Mouse (Mus musculus): Measurements from ENCODE around the gene Fate1. TPM values are rescaled to one million over a fixed set of nuclear protein-coding genes. Genes with fewer than 3 reads are reported as not detected.

Gene Fate1
- polyA plus RNA-seq, 1 experiment from 2014 or later, result not detected

- Histone ChIP-seq H3K27me3 (replicated peaks; ENCODE audit: control insufficient read depth, insufficient read depth, low read length) (no peaks in the 10 kb centered on the region), H3K9me3 (ENCODE audit: control insufficient read depth, low read length) (no peaks in the 10 kb centered on the region), H3K4me2 (no peak overlapping the region), H3K4me1 (replicated peaks; ENCODE audit: control insufficient read depth, insufficient read depth, low read length) (no peaks in the 10 kb centered on the region), H3K9ac (ENCODE audit: low read depth, low read length) (no peak overlapping the region), H3K36me3 (ENCODE audit: control insufficient read depth, insufficient read depth, low read length) (no peaks in the 10 kb centered on the region), H3K4me3 (ENCODE audit: low read depth, low read length) (no peak overlapping the region), H3K27ac (ENCODE audit: low read depth, low read length) (no peak overlapping the region)
- 23% methylated on average over 3 of the region's 3 CpGs for WGBS
- DNase-seq (ENCODE audit: low spot score) (no peak), ATAC-seq (replicated peaks; ENCODE audit: low FRiP score) (no peak)
Observed at GRCm38 (mm10) chrX:72012804-72013203, 40.0 kb downstream of the Fate1 start.

GRCm38 (mm10) chrX:72022241-72022640 is 49.5 kb downstream of the Fate1 start:
- no peak overlapping the region for H3K9ac ChIP-seq (ENCODE audit: low read depth, low read length)
- H3K27ac ChIP-seq (ENCODE audit: low read depth, low read length), result no peak overlapping the region
- H3K36me3 ChIP-seq (ENCODE audit: control insufficient read depth, insufficient read depth, low read length), result no peaks in the 10 kb centered on the region
- ATAC-seq (replicated peaks; ENCODE audit: low FRiP score), result no peak
- H3K27me3 ChIP-seq (replicated peaks; ENCODE audit: control insufficient read depth, insufficient read depth, low read length), result no peaks in the 10 kb centered on the region
- 65% methylated on average over 1 of the region's 1 CpGs for WGBS
- H3K9me3 ChIP-seq (ENCODE audit: control insufficient read depth, low read length), result no peaks in the 10 kb centered on the region
- DNase-seq (ENCODE audit: low spot score), result no peak
- H3K4me2 ChIP-seq, result no peak overlapping the region
- H3K4me1 ChIP-seq (replicated peaks; ENCODE audit: control insufficient read depth, insufficient read depth, low read length), result no peaks in the 10 kb centered on the region
- no peak overlapping the region for H3K4me3 ChIP-seq (ENCODE audit: low read depth, low read length)

GRCm38 (mm10) chrX:72022750-72023398 is 50.1 kb downstream of the Fate1 start:
- Histone ChIP-seq H3K9me3 (ENCODE audit: control insufficient read depth, low read length) (no peaks in the 10 kb centered on the region), H3K4me1 (replicated peaks; ENCODE audit: control insufficient read depth, insufficient read depth, low read length) (no peaks in the 10 kb centered on the region), H3K9ac (ENCODE audit: low read depth, low read length) (no peak overlapping the region), H3K4me3 (ENCODE audit: low read depth, low read length) (no peak overlapping the region), H3K27ac (ENCODE audit: low read depth, low read length) (no peak overlapping the region), H3K27me3 (replicated peaks; ENCODE audit: control insufficient read depth, insufficient read depth, low read length) (no peaks in the 10 kb centered on the region), H3K4me2 (no peak overlapping the region), H3K36me3 (ENCODE audit: control insufficient read depth, insufficient read depth, low read length) (no peaks in the 10 kb centered on the region)
- 33% methylated on average over 10 of the region's 10 CpGs for WGBS
- peak; percentile 34 for DNase-seq (ENCODE audit: low spot score)
- no peak for ATAC-seq (replicated peaks; ENCODE audit: low FRiP score)

GRCm38 (mm10) chrX:72023542-72023941 is 50.8 kb downstream of the Fate1 start:
- WGBS, result 62% methylated on average over 3 of the region's 3 CpGs
- H3K36me3 ChIP-seq (ENCODE audit: control insufficient read depth, insufficient read depth, low read length), result no peaks in the 10 kb centered on the region
- no peak overlapping the region for H3K4me3 ChIP-seq (ENCODE audit: low read depth, low read length)
- ATAC-seq (replicated peaks; ENCODE audit: low FRiP score) (no peak), DNase-seq (ENCODE audit: low spot score) (no peak)
- no peaks in the 10 kb centered on the region for H3K27me3 ChIP-seq (replicated peaks; ENCODE audit: control insufficient read depth, insufficient read depth, low read length)
- no peaks in the 10 kb centered on the region for H3K9me3 ChIP-seq (ENCODE audit: control insufficient read depth, low read length)
- no peaks in the 10 kb centered on the region for H3K4me1 ChIP-seq (replicated peaks; ENCODE audit: control insufficient read depth, insufficient read depth, low read length)
- no peak overlapping the region for H3K27ac ChIP-seq (ENCODE audit: low read depth, low read length)
- H3K9ac ChIP-seq (ENCODE audit: low read depth, low read length), result no peak overlapping the region
- no peak overlapping the region for H3K4me2 ChIP-seq

Other genes with a start within 250 kb of the Fate1 start
- gene Vma21, start 157.1 kb upstream of the Fate1 start, polyA plus RNA-seq (2014; fragmentation: Nextera tagmentation; extraction: Ambion mirVana), result 40.6 and 44.2 TPM in 2 replicates
- 0.10 TPM in 1 of 2 replicates, not detected in the other for gene Gm1141, start 52.0 kb upstream of the Fate1 start, polyA plus RNA-seq (2014; fragmentation: Nextera tagmentation; extraction: Ambion mirVana)
- gene Prrg3, start 10.4 kb upstream of the Fate1 start, polyA plus RNA-seq (2014; fragmentation: Nextera tagmentation; extraction: Ambion mirVana), result 4.1 and 5.5 TPM in 2 replicates
- gene Cnga2, start 18.9 kb downstream of the Fate1 start, polyA plus RNA-seq (2014; fragmentation: Nextera tagmentation; extraction: Ambion mirVana), result 0.12 TPM in 1 of 2 replicates, not detected in the other
- not detected in 2 replicates for gene Magea4, start 249.0 kb downstream of the Fate1 start, polyA plus RNA-seq (2014; fragmentation: Nextera tagmentation; extraction: Ambion mirVana)